Mouse (Mus musculus): ENCODE data around the gene Slc24a3.

The Slc24a3 gene

DNA sequence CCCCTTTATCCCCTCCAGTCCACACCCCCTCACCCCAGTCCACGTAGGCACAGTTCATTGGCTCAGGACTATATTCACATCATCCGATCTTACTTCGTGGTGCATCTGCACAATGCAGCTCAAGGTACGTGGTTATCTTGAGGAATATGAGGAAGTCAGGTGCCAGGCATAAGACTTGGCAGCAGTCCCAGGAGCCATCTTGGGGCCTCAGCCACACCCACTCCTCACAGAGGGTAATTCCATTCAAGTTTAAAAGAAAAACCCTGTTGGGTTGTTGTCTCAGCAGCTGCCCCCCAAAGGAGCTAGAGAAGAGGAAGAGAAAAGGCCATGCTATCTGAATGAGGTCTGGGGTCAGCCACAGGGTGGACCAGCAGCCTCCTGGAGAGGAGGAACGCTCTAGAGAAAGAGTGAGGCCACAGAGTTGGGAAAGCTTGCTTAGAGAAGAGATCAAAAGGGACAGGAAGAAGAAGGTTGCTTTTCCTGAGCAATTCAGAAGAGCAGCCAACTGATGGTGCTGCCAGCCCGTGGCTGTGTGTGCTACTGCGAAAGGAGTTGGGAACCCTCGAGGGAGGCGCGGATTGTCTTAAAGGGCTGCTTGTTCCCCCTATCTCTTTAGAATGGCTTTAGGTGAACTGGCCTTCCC lies 523.9 kb downstream of the Slc24a3 start:
- no peak for DNase-seq

Data from heart, adult 11 months (tissue).